Mouse (Mus musculus): ENCODE measurements around the gene Bst2. TPM values are rescaled to one million over a fixed set of nuclear protein-coding genes. Genes with fewer than 3 reads are reported as not detected.
A peak's percentile ranks its signal among the peaks of the same experiment; 100 is the strongest.

Gene Bst2
- polyA plus RNA-seq, 1 experiment: 474 TPM

GRCm38 (mm10) chr8:71498816-71499690 is 38.2 kb downstream of the Bst2 start:
- TF ChIP-seq CTCF (IDR thresholded peaks at IDR 0.05; ENCODE audit: borderline replicate concordance, control insufficient read depth, extremely low read depth, insufficient read depth, low read length, poor library complexity): no peak
- no peak for TF ChIP-seq POLR2A (IDR thresholded peaks at IDR 0.05; ENCODE audit: control insufficient read depth, extremely low read depth, insufficient read depth, low read length, poor library complexity)
- no peaks in the 10 kb centered on the region for H3K4me1 ChIP-seq (replicated peaks; ENCODE audit: control insufficient read depth, insufficient read depth, low read length)
- 76% methylated on average over 16 of the region's 16 CpGs for WGBS
- H3K27me3 ChIP-seq (ENCODE audit: control insufficient read depth, insufficient read depth, low read length): no peaks in the 10 kb centered on the region
- H3K4me3 ChIP-seq (ENCODE audit: control insufficient read depth, insufficient read depth, low read length): no peak overlapping the region
- H3K36me3 ChIP-seq (ENCODE audit: control insufficient read depth, insufficient read depth, low read length): no peaks in the 10 kb centered on the region
- H3K27ac ChIP-seq (ENCODE audit: control insufficient read depth, insufficient read depth, low read length): no peak overlapping the region
- DNase-seq: no peak

DNA sequence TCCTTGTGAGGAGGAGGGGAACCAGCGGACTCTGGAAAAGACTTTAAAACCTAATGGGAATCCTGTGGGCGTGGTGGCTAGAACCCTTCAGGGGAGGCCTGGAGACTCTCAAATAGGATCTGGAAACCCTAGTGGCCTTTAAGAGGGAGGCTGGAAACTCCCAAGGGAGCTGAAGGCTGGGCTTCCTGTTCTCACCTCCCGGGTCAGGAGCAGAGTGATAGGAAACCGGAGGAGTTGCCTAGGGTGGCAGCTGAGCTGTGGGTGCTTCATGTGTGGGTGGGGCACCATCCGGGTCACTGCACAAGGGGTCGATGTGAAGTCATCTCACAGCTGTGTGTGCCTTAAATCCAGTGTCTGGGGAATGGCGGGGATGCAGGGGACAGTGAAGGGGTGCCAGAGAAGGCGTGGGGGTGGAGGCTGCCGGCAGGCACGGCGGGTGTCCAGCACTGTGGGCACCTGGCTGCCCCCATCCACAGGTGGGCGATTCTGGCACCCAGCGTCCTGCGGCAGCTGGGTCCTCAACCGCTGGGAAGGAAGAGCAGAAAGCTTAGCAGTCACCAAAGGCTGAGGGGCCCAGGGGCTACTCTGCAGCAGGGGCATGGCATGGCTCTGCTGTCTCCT is 39.3 kb downstream of the Bst2 start:
- Histone ChIP-seq H3K36me3 (ENCODE audit: control insufficient read depth, insufficient read depth, low read length) (no peaks in the 10 kb centered on the region), H3K4me1 (replicated peaks; ENCODE audit: control insufficient read depth, insufficient read depth, low read length) (no peaks in the 10 kb centered on the region), H3K27ac (ENCODE audit: control insufficient read depth, insufficient read depth, low read length) (no peak overlapping the region), H3K27me3 (ENCODE audit: control insufficient read depth, insufficient read depth, low read length) (no peaks in the 10 kb centered on the region), H3K4me3 (ENCODE audit: control insufficient read depth, insufficient read depth, low read length) (no peak overlapping the region)
- 85% methylated on average over 15 of the region's 15 CpGs for WGBS
- no peak for DNase-seq
- TF ChIP-seq CTCF (IDR thresholded peaks at IDR 0.05; ENCODE audit: borderline replicate concordance, control insufficient read depth, extremely low read depth, insufficient read depth, low read length, poor library complexity) (no peak), POLR2A (IDR thresholded peaks at IDR 0.05; ENCODE audit: control insufficient read depth, extremely low read depth, insufficient read depth, low read length, poor library complexity) (no peak)

- no peaks in the 10 kb centered on the region for H3K4me1 ChIP-seq (replicated peaks; ENCODE audit: control insufficient read depth, insufficient read depth, low read length)
- no peak overlapping the region for H3K4me3 ChIP-seq (ENCODE audit: control insufficient read depth, insufficient read depth, low read length)
- no peak for TF ChIP-seq POLR2A (IDR thresholded peaks at IDR 0.05; ENCODE audit: control insufficient read depth, extremely low read depth, insufficient read depth, low read length, poor library complexity)
- TF ChIP-seq CTCF (IDR thresholded peaks at IDR 0.05; ENCODE audit: borderline replicate concordance, control insufficient read depth, extremely low read depth, insufficient read depth, low read length, poor library complexity): no peak
- H3K27ac ChIP-seq (ENCODE audit: control insufficient read depth, insufficient read depth, low read length): no peak overlapping the region
- H3K27me3 ChIP-seq (ENCODE audit: control insufficient read depth, insufficient read depth, low read length): no peaks in the 10 kb centered on the region
- no peak for DNase-seq
- H3K36me3 ChIP-seq (ENCODE audit: control insufficient read depth, insufficient read depth, low read length): no peaks in the 10 kb centered on the region
- 93% methylated on average over 1 of the region's 1 CpGs for WGBS
These were observed 40.1 kb downstream of the Bst2 start for GRCm38 (mm10) chr8:71497077-71497645.

DNA sequence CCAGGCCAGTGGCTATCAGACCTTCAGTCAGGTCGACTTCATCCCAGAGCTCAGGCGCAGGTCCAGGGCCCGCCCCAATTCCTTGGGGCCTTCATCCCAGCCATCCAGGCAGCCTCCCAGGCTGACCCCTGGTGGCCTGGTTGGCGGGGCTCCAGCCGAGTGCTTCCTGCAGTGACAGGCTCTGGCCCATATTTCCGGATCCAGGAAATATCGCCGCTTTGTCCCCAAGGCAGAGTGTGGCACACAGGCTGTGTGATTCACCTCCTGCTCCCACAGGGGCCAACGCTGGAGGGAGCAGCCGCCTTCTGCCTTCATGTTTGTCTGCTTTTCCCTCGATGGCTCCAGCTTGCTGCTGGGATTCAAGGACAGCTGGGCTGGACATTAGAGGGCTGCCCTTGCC is 40.8 kb downstream of the Bst2 start:
- Histone ChIP-seq H3K4me1 (replicated peaks; ENCODE audit: control insufficient read depth, insufficient read depth, low read length) (no peaks in the 10 kb centered on the region), H3K27ac (ENCODE audit: control insufficient read depth, insufficient read depth, low read length) (no peak overlapping the region), H3K36me3 (ENCODE audit: control insufficient read depth, insufficient read depth, low read length) (no peaks in the 10 kb centered on the region), H3K27me3 (ENCODE audit: control insufficient read depth, insufficient read depth, low read length) (no peaks in the 10 kb centered on the region), H3K4me3 (ENCODE audit: control insufficient read depth, insufficient read depth, low read length) (no peak overlapping the region)
- WGBS: 88% methylated on average over 11 of the region's 11 CpGs
- no peak for TF ChIP-seq POLR2A (IDR thresholded peaks at IDR 0.05; ENCODE audit: control insufficient read depth, extremely low read depth, insufficient read depth, low read length, poor library complexity)
- TF ChIP-seq CTCF (IDR thresholded peaks at IDR 0.05; ENCODE audit: borderline replicate concordance, control insufficient read depth, extremely low read depth, insufficient read depth, low read length, poor library complexity): no peak
- DNase-seq: no peak

DNA sequence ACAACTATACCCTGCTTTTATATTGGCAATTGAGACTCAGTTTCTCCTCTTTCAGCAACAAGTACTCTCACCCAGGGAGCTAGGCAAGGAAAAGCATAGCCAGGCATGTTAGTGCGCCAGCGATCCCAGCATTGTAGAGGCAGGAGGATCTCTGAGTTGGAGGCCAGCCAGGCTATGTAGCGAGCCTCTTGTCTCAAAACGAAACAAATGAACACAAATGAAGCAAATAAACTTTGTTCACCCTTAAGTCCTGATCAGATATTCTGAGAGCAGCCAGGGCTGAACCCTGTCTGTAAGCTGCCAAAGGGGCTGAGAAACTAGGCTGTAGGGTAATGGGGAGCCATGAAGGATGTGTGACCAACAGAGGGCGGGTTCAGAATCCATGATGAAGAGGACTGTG is 41.4 kb downstream of the Bst2 start:
- Histone ChIP-seq H3K36me3 (ENCODE audit: control insufficient read depth, insufficient read depth, low read length) (no peaks in the 10 kb centered on the region), H3K4me3 (ENCODE audit: control insufficient read depth, insufficient read depth, low read length) (no peak overlapping the region), H3K27me3 (ENCODE audit: control insufficient read depth, insufficient read depth, low read length) (no peaks in the 10 kb centered on the region), H3K27ac (ENCODE audit: control insufficient read depth, insufficient read depth, low read length) (no peak overlapping the region), H3K4me1 (replicated peaks; ENCODE audit: control insufficient read depth, insufficient read depth, low read length) (no peaks in the 10 kb centered on the region)
- no peak for DNase-seq
- TF ChIP-seq POLR2A (IDR thresholded peaks at IDR 0.05; ENCODE audit: control insufficient read depth, extremely low read depth, insufficient read depth, low read length, poor library complexity) (no peak), CTCF (IDR thresholded peaks at IDR 0.05; ENCODE audit: borderline replicate concordance, control insufficient read depth, extremely low read depth, insufficient read depth, low read length, poor library complexity) (no peak)
- 96% methylated on average over 5 of the region's 5 CpGs for WGBS

GRCm38 (mm10) chr8:71495039-71495438 is 42.2 kb downstream of the Bst2 start:
- H3K36me3 ChIP-seq (ENCODE audit: control insufficient read depth, insufficient read depth, low read length): no peaks in the 10 kb centered on the region
- no peak overlapping the region for H3K4me3 ChIP-seq (ENCODE audit: control insufficient read depth, insufficient read depth, low read length)
- WGBS: 38% methylated on average over 16 of the region's 16 CpGs
- peak; percentile 79 for TF ChIP-seq CTCF (IDR thresholded peaks at IDR 0.05; ENCODE audit: borderline replicate concordance, control insufficient read depth, extremely low read depth, insufficient read depth, low read length, poor library complexity)
- TF ChIP-seq POLR2A (IDR thresholded peaks at IDR 0.05; ENCODE audit: control insufficient read depth, extremely low read depth, insufficient read depth, low read length, poor library complexity): no peak
- no peaks in the 10 kb centered on the region for H3K4me1 ChIP-seq (replicated peaks; ENCODE audit: control insufficient read depth, insufficient read depth, low read length)
- no peaks in the 10 kb centered on the region for H3K27me3 ChIP-seq (ENCODE audit: control insufficient read depth, insufficient read depth, low read length)
- no peak overlapping the region for H3K27ac ChIP-seq (ENCODE audit: control insufficient read depth, insufficient read depth, low read length)
- peak; percentile 75 for DNase-seq

All from thymus, adult 2 months (tissue).